Mouse (Mus musculus) brain, embryonic 14.5 days (tissue): Measurements from ENCODE around the gene Senp1.
A peak's percentile ranks its signal among the peaks of the same experiment; 100 is the strongest.

Experiments used
- CTCF ChIP-seq: fragments of 200-500 bp; IDR thresholded peaks from 2 replicates; pipeline ENCODE4 v1.5.1; 2012; ENCODE audit warnings: inconsistent platforms, mild to moderate bottlenecking, moderate library complexity, borderline replicate concordance; ENCODE audit not compliant: insufficient read depth, insufficient read length; ENCODE audit errors: extremely low read depth
- POLR2A ChIP-seq: fragments of 200-500 bp; IDR thresholded peaks from 2 replicates; pipeline ENCODE4 v1.6.1; 2012; ENCODE audit warnings: mild to moderate bottlenecking, inconsistent platforms, borderline replicate concordance; ENCODE audit not compliant: poor library complexity, insufficient read depth, insufficient read length, severe bottlenecking; ENCODE audit errors: extremely low read depth

DNA sequence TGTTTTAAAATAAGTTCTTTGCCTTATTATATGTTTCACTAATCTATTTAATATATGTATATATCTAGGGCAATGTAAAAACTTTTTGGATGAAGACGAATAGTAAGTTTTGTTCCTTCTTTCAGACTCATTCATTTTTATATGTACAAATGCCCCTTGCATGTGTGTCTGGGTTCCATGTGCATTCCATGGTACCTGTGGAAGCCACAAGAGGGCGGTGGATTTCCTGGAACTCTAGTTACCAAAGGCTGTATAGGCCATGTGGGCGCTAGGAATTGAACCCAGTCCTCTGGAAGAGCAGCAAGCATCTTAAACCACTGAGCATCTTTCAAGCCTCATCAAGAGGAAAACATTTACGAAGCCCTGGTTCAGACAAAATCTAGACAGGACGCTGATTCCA is 49.2 kb downstream of the Senp1 start:
- TF ChIP-seq CTCF (peak; percentile 24; the same call in 1 of the 2 replicates), POLR2A (no peak)
